Mouse (Mus musculus) heart, embryonic 15.5 days (tissue): ENCODE data around the gene Stk17b. TPM values are rescaled to one million over a fixed set of nuclear protein-coding genes. Genes with fewer than 3 reads are reported as not detected.

Experiments
- ATAC-seq: fragments of 200-750 bp; cut with Nextera tagmentation; replicated peaks from 2 replicates; pipeline ENCODE4 v1.8.0; 2017; ENCODE audit warnings: low read depth, moderate TSS enrichment; ENCODE audit not compliant: insufficient number of reproducible peaks, insufficient read depth, low FRiP score
- H3K27ac ChIP-seq: fragments of 300-500 bp; sonication (generic); 2 replicates; pipeline ENCODE4 v1.5.1; 2015; ENCODE audit warnings: mild to moderate bottlenecking, inconsistent platforms
- H3K27me3 ChIP-seq: fragments of 300-500 bp; sonication (generic); 2 replicates; pipeline ENCODE4 v1.6.1; 2015; ENCODE audit warnings: inconsistent platforms
- H3K36me3 ChIP-seq: fragments of 300-500 bp; sonication (generic); 2 replicates; pipeline ENCODE4 v1.6.1; 2015; ENCODE audit warnings: mild to moderate bottlenecking, inconsistent platforms
- H3K4me1 ChIP-seq: fragments of 300-500 bp; sonication (generic); replicated peaks from 2 replicates; pipeline ENCODE4 v1.6.1; 2015; ENCODE audit warnings: inconsistent platforms
- H3K4me2 ChIP-seq: fragments of 300-500 bp; sonication (generic); 2 replicates; pipeline ENCODE4 v1.6.1; 2015; ENCODE audit warnings: inconsistent platforms, mild to moderate bottlenecking, moderate library complexity
- H3K4me3 ChIP-seq: fragments of 300-500 bp; sonication (generic); 2 replicates; pipeline ENCODE4 v1.5.1; 2015; ENCODE audit warnings: mild to moderate bottlenecking, inconsistent platforms
- H3K9ac ChIP-seq: fragments of 300-500 bp; sonication (generic); 2 replicates; pipeline ENCODE4 v1.6.1; 2015; ENCODE audit warnings: mild to moderate bottlenecking, inconsistent platforms
- H3K9me3 ChIP-seq: fragments of 300-500 bp; sonication (generic); replicated peaks from 2 replicates; pipeline ENCODE4 v1.6.1; 2016; ENCODE audit warnings: inconsistent platforms
- WGBS: fragments of 180-500 bp; shearing (Covaris S2); methylation state at CpG from one replicate; pipeline ENCODE4 v1.1.7; 2015; ENCODE audit warnings: mixed read lengths; 5-methylcytosine and 5-hydroxymethylcytosine counted together
- polyA plus RNA-seq: library from polyadenylated mRNA; unstranded; fragments of >200 nt; fragmentation: Nextera tagmentation; extraction: Ambion mirVana; gene quantifications from 2 replicates; pipeline ENCODE4 v1.2.1, GENCODE M21; 2015

Gene Stk17b
- polyA plus RNA-seq, 1 experiment from 2014 or later, result 15.5 TPM

DNA sequence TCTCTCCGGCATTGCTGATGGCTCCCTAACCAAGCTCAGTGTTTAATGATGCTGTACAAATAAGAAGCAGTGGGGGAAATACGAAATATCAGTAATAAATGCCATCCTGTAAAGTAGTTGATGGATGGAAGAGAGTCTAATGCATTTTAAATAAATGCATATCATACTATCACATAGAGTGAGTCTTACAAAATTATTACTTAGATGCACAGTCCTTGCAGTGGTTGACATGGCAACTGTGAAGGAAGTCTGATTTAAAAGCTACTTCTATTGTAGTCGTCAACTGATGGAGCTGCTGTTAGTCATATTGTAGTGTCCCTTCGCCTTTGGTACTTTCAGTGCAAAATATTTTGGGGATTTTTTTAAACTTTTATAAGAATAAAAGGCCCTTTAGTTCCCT, 26.9 kb upstream of the Stk17b start:
- no peaks in the 10 kb centered on the region for H3K9me3 ChIP-seq
- H3K4me3 ChIP-seq, result no peak overlapping the region
- no peak for ATAC-seq
- no peak overlapping the region for H3K27ac ChIP-seq
- 85% methylated on average over 4 of the region's 4 CpGs for WGBS
- H3K9ac ChIP-seq, result no peak overlapping the region
- no peaks in the 10 kb centered on the region for H3K36me3 ChIP-seq
- H3K4me2 ChIP-seq, result no peak overlapping the region
- H3K4me1 ChIP-seq, result no peaks in the 10 kb centered on the region
- no peaks in the 10 kb centered on the region for H3K27me3 ChIP-seq

- no peaks in the 10 kb centered on the region for H3K4me1 ChIP-seq
- H3K9me3 ChIP-seq, result no peaks in the 10 kb centered on the region
- H3K4me3 ChIP-seq, result no peak overlapping the region
- no peak for ATAC-seq
- H3K4me2 ChIP-seq, result no peak overlapping the region
- no peaks in the 10 kb centered on the region for H3K36me3 ChIP-seq
- H3K27me3 ChIP-seq, result no peaks in the 10 kb centered on the region
- 75% methylated on average over 2 of the region's 2 CpGs for WGBS
- no peak overlapping the region for H3K27ac ChIP-seq
- H3K9ac ChIP-seq, result no peak overlapping the region
These were observed 23.2 kb upstream of the Stk17b start for GRCm38 (mm10) chr1:53808229-53808628.

DNA sequence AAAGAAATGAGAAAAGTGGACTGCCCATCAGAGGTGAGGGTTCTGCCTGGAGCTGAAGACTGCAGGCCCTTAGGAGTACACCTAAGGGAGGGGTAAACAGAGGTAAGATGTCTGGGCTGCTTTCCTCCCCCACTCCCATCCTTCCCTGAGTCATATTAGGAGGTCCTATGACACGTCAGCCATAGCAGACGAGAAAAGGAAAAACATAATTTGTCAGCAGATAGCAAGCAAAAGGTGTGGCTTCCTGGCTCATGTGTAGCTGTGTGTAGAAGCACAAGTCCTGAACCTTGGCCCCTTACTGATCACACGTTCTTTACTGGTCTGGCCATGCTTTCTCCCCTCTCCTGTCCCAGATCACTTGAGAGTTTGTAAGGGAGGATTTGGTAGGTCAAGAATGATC, 12.8 kb upstream of the Stk17b start:
- whole genome bisulfite sequencing, result 42% methylated on average over 3 of the region's 3 CpGs
- Histone ChIP-seq H3K27me3 (no peaks in the 10 kb centered on the region), H3K9ac (no peak overlapping the region)

DNA sequence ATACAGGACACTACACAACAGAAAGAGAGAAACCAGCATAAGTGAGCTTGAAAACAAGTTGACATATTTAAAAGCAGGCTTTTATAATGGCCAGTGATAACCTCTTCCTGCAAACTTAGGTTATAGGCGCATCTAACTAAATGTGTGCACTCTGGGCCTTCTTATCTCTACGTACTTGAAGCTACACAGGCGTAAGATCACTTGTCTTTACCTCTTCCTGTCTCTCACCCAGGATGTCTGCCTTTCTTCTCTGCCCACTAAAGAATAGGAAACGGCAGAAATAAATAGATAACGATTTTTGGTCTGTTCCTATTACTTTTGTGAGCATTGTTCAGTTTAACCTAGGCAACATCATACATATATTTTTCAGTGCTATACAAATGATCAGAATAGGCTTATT, 12.1 kb upstream of the Stk17b start:
- ATAC-seq, result no peak
- Histone ChIP-seq H3K9ac (no peak overlapping the region), H3K4me1 (no peaks in the 10 kb centered on the region), H3K4me2 (no peak overlapping the region), H3K4me3 (no peak overlapping the region), H3K27ac (no peak overlapping the region), H3K27me3 (no peaks in the 10 kb centered on the region), H3K9me3 (no peaks in the 10 kb centered on the region), H3K36me3 (no peaks in the 10 kb centered on the region)
- 30% methylated on average over 5 of the region's 5 CpGs for WGBS

More for the DNA sequence above, 12.8 kb upstream of the Stk17b start:
- H3K4me1 ChIP-seq, result no peaks in the 10 kb centered on the region
- no peak overlapping the region for H3K27ac ChIP-seq
- H3K4me3 ChIP-seq, result no peak overlapping the region
- H3K4me2 ChIP-seq, result no peak overlapping the region
- H3K9me3 ChIP-seq, result no peaks in the 10 kb centered on the region
- no peak for ATAC-seq
- no peaks in the 10 kb centered on the region for H3K36me3 ChIP-seq

- H3K4me2 ChIP-seq, result no peak overlapping the region
- no peaks in the 10 kb centered on the region for H3K36me3 ChIP-seq
- no peak for ATAC-seq
- H3K27me3 ChIP-seq, result no peaks in the 10 kb centered on the region
- no peak overlapping the region for H3K4me3 ChIP-seq
- H3K9me3 ChIP-seq, result no peaks in the 10 kb centered on the region
- WGBS, result 90% methylated on average over 6 of the region's 6 CpGs
- H3K9ac ChIP-seq, result no peak overlapping the region
- no peak overlapping the region for H3K27ac ChIP-seq
- H3K4me1 ChIP-seq, result no peaks in the 10 kb centered on the region
These were observed 11.2 kb upstream of the Stk17b start for GRCm38 (mm10) chr1:53796271-53796670.

DNA sequence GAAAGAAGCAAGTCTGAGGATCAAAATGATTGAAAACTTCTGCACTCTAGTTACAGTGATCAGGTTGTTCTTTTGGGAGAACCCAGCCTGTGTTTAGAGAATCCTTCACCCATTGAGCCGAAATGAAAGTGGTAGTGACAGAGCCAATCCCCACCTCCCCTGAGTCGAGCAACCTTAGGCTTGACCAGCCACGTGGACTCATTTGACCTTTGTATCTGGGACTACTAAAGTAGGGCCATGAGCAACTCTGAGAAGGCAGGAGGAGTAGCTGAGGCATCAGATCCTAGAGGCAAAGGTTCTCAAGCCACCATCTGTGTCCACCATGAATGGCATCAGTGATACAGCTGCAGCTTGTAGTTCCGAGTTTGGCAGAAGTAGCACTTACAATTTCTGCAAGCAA, 10.6 kb upstream of the Stk17b start:
- Histone ChIP-seq H3K36me3 (no peaks in the 10 kb centered on the region), H3K4me2 (no peak overlapping the region), H3K27ac (no peak overlapping the region), H3K9ac (no peak overlapping the region), H3K27me3 (no peaks in the 10 kb centered on the region), H3K9me3 (no peaks in the 10 kb centered on the region), H3K4me3 (no peak overlapping the region), H3K4me1 (no peaks in the 10 kb centered on the region)
- WGBS, result 78% methylated on average over 4 of the region's 4 CpGs
- ATAC-seq, result no peak

GRCm38 (mm10) chr1:53795081-53795480, 10.1 kb upstream of the Stk17b start:
- H3K27ac ChIP-seq, result no peak overlapping the region
- ATAC-seq, result no peak
- WGBS, result 90% methylated on average over 5 of the region's 5 CpGs
- H3K9me3 ChIP-seq, result no peaks in the 10 kb centered on the region
- no peaks in the 10 kb centered on the region for H3K4me1 ChIP-seq
- H3K27me3 ChIP-seq, result no peaks in the 10 kb centered on the region
- no peaks in the 10 kb centered on the region for H3K36me3 ChIP-seq
- H3K9ac ChIP-seq, result no peak overlapping the region
- H3K4me3 ChIP-seq, result no peak overlapping the region
- no peak overlapping the region for H3K4me2 ChIP-seq

GRCm38 (mm10) chr1:53794279-53794678, 9.3 kb upstream of the Stk17b start:
- no peak overlapping the region for H3K4me2 ChIP-seq
- H3K27me3 ChIP-seq, result no peaks in the 10 kb centered on the region
- 77% methylated on average over 2 of the region's 2 CpGs for WGBS
- H3K36me3 ChIP-seq, result no peaks in the 10 kb centered on the region
- H3K4me3 ChIP-seq, result no peak overlapping the region
- no peak overlapping the region for H3K9ac ChIP-seq
- no peak overlapping the region for H3K27ac ChIP-seq
- H3K4me1 ChIP-seq, result no peaks in the 10 kb centered on the region
- H3K9me3 ChIP-seq, result no peaks in the 10 kb centered on the region
- ATAC-seq, result no peak

DNA sequence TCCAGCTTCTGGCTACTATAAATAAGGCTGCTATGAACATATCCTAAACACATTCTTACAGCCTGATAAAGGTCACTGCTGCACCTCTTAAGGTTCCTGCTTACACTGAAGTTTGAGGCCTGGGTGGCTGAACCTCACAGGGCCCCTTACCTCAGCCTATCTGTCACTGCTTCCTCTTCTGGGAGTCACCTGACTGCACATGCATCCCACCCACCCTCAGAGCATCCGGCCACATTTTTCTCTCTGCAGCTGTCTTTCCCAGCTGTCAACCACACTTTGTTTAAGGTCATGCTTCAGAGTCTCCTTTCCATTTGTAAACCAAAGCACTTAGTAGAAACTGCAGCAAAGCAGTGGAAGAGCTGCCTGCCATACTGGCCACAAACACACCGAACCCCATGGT, 6.3 kb upstream of the Stk17b start:
- no peaks in the 10 kb centered on the region for H3K36me3 ChIP-seq
- H3K4me2 ChIP-seq, result no peak overlapping the region
- H3K9ac ChIP-seq, result no peak overlapping the region
- H3K27me3 ChIP-seq, result no peaks in the 10 kb centered on the region
- no peaks in the 10 kb centered on the region for H3K9me3 ChIP-seq
- no peak overlapping the region for H3K4me3 ChIP-seq
- H3K4me1 ChIP-seq, result no peaks in the 10 kb centered on the region
- no peak overlapping the region for H3K27ac ChIP-seq
- no peak for ATAC-seq
- WGBS, result 63% methylated on average over 2 of the region's 2 CpGs

- Histone ChIP-seq H3K9ac (peak overlapping the region; percentile 91), H3K36me3 (no peaks in the 10 kb centered on the region), H3K4me2 (peak overlapping the region; percentile 63), H3K27me3 (no peaks in the 10 kb centered on the region), H3K9me3 (no peaks in the 10 kb centered on the region), H3K27ac (peak overlapping the region; percentile 91), H3K4me3 (peak overlapping the region; percentile 94), H3K4me1 (no peaks in the 10 kb centered on the region; the same call in 1 of the 2 replicates)
- peak; percentile 8; the same call in 1 of the 2 replicates for ATAC-seq
- WGBS, result under 1% methylated on average over 17 of the region's 17 CpGs
These were observed 718 bp downstream of the Stk17b start for GRCm38 (mm10) chr1:53784291-53784720.

DNA sequence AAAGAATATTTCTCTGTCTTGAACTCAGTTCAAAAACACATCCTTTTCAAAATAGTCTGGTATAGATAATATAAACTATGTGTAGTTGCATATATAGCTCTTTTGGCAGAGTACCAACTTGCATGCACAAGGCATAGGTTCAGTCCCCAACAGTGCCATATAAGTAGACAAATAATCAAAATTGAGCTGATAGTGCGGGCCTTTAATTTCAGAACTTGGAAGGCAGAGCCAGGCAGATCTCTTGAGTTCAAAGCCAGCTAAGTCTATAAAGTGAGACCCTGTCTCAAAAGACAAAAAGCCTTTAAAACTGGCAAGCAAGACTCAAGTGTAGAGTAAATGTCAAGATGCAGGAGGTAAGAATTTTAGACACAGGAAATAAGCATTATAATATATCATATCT, 2.1 kb downstream of the Stk17b start:
- Histone ChIP-seq H3K4me1 (peaks cover under 1% of the 10 kb centered on the region; the same call in 1 of the 2 replicates), H3K9ac (no peak overlapping the region), H3K4me2 (no peak overlapping the region), H3K36me3 (no peaks in the 10 kb centered on the region), H3K9me3 (no peaks in the 10 kb centered on the region), H3K4me3 (no peak overlapping the region), H3K27ac (no peak overlapping the region), H3K27me3 (no peaks in the 10 kb centered on the region)
- 92% methylated on average over 1 of the region's 1 CpGs for WGBS
- no peak for ATAC-seq

DNA sequence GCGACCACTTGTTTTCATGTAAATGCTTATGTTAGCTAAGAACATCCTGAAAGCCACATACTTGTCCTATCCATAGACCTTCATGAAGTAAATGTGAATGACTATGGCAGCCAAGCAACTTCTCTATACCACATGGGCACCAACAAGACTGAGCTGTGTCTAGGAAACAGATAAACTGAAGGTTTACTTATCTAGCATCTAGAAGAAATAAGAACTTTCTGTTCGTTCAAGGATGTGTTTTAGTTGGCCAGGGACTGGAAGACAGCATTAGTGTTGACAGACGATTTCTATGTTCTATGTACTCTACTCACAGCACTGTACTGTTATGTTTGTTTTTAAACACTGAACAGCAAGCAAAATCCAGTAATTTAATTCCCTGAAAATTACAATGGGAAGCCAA, 2.9 kb downstream of the Stk17b start:
- Histone ChIP-seq H3K27me3 (no peaks in the 10 kb centered on the region), H3K9ac (no peak overlapping the region), H3K9me3 (no peaks in the 10 kb centered on the region), H3K4me3 (no peak overlapping the region), H3K4me1 (peaks cover 2% of the 10 kb centered on the region; the same call in 1 of the 2 replicates), H3K4me2 (no peak overlapping the region), H3K36me3 (no peaks in the 10 kb centered on the region), H3K27ac (no peak overlapping the region)
- no peak for ATAC-seq
- 72% methylated on average over 3 of the region's 3 CpGs for WGBS
